Mouse (Mus musculus): ENCODE measurements at regions not wholly inside any gene's neighbourhood (a gene's known extent, or its start where the extent isn't known, plus 50 kb on each side); places are given as distances from the start of the nearest gene placed in this dataset.

DNA sequence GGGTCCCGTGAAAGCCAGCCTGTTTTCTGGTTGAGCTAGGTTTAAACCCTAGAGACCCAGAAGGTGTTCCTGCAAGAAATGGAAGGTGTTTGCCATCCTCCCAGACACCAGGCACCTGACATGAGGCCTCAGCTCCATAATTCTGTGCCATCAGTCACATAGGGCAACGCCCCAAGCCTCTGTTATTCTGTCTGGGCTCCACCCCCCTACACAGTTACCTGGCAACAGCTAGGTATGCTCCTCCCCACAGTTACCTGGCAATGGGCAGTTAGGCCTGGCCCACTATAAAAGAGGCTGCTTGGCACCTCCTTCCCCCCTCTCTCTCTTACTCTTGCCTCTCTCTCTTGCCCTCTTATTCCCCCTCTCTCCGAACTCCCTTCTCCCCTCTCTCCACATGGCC is 75.5 kb upstream of the Lclat1 start:
- no peak for TF ChIP-seq POLR2A (IDR thresholded peaks at IDR 0.05; ENCODE audit: borderline replicate concordance, extremely low read depth, insufficient read depth, insufficient read length)
- 60% methylated on average over 3 of the region's 3 CpGs for WGBS
- Histone ChIP-seq H3K4me3 (replicated peaks; ENCODE audit: low read length) (no peak overlapping the region), H3K9ac (ENCODE audit: low read depth, low read length, severe bottlenecking) (no peak overlapping the region), H3K27me3 (ENCODE audit: control insufficient read depth, insufficient read depth, low read length) (no peaks in the 10 kb centered on the region), H3K27ac (replicated peaks; ENCODE audit: low read depth, low read length) (no peak overlapping the region), H3K4me2 (replicated peaks; ENCODE audit: low read depth, low read length, severe bottlenecking) (no peak overlapping the region), H3K9me3 (ENCODE audit: control insufficient read depth, low read length) (no peaks in the 10 kb centered on the region), H3K4me1 (ENCODE audit: control insufficient read depth, insufficient read depth, low read length) (peaks cover 24% of the 10 kb centered on the region), H3K36me3 (ENCODE audit: control insufficient read depth, insufficient read depth, low read length) (no peaks in the 10 kb centered on the region)
- ATAC-seq (ENCODE audit: low FRiP score, low read depth) (no peak), DNase-seq (ENCODE audit: low spot score) (no peak)

DNA sequence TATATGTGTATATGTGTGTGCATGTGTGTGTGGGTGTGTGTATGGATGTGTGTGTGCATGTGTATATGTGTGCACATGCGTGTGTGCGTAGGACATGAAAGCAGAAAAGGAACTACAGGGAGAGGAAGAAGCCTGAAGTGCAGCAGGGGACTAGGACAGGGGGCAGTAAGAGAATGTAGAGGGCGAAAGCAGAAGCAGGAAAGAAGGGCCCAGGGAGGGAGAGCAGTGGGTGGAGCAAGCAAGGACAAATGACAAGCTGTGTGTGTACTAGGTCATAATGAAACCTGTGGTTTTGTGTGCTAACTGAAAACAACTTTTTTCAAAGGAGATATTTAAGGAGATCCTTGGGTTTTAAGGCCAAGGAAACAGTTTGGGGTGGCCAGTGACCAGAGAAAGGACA is 73.4 kb upstream of the Lclat1 start:
- Histone ChIP-seq H3K36me3 (ENCODE audit: control insufficient read depth, insufficient read depth, low read length) (no peaks in the 10 kb centered on the region), H3K4me3 (replicated peaks; ENCODE audit: low read length) (no peak overlapping the region), H3K27ac (replicated peaks; ENCODE audit: low read depth, low read length) (0 out of 2 replicates have a peak overlapping the region, but pooled peaks have one; percentile 26), H3K9me3 (ENCODE audit: control insufficient read depth, low read length) (no peaks in the 10 kb centered on the region), H3K27me3 (ENCODE audit: control insufficient read depth, insufficient read depth, low read length) (no peaks in the 10 kb centered on the region), H3K9ac (ENCODE audit: low read depth, low read length, severe bottlenecking) (no peak overlapping the region), H3K4me1 (ENCODE audit: control insufficient read depth, insufficient read depth, low read length) (peaks cover 24% of the 10 kb centered on the region), H3K4me2 (replicated peaks; ENCODE audit: low read depth, low read length, severe bottlenecking) (no peak overlapping the region)
- no peak for DNase-seq (ENCODE audit: low spot score)
- 79% methylated on average over 3 of the region's 3 CpGs for WGBS
- TF ChIP-seq POLR2A (IDR thresholded peaks at IDR 0.05; ENCODE audit: borderline replicate concordance, extremely low read depth, insufficient read depth, insufficient read length) = no peak
- ATAC-seq (ENCODE audit: low FRiP score, low read depth) = no peak

- Histone ChIP-seq H3K27me3 (ENCODE audit: control insufficient read depth, insufficient read depth, low read length) (no peaks in the 10 kb centered on the region), H3K9ac (ENCODE audit: low read depth, low read length, severe bottlenecking) (no peak overlapping the region), H3K27ac (replicated peaks; ENCODE audit: low read depth, low read length) (0 out of 2 replicates have a peak overlapping the region, but pooled peaks have one; percentile 26), H3K9me3 (ENCODE audit: control insufficient read depth, low read length) (no peaks in the 10 kb centered on the region), H3K4me3 (replicated peaks; ENCODE audit: low read length) (no peak overlapping the region), H3K36me3 (ENCODE audit: control insufficient read depth, insufficient read depth, low read length) (no peaks in the 10 kb centered on the region), H3K4me1 (ENCODE audit: control insufficient read depth, insufficient read depth, low read length) (peaks cover 24% of the 10 kb centered on the region), H3K4me2 (replicated peaks; ENCODE audit: low read depth, low read length, severe bottlenecking) (no peak overlapping the region)
- 10% methylated on average over 8 of the region's 8 CpGs for WGBS
- TF ChIP-seq POLR2A (IDR thresholded peaks at IDR 0.05; ENCODE audit: borderline replicate concordance, extremely low read depth, insufficient read depth, insufficient read length) = no peak
- ATAC-seq (ENCODE audit: low FRiP score, low read depth) (no peak; the same call in 1 of the 2 replicates), DNase-seq (ENCODE audit: low spot score) (no peak)
Measured at GRCm38 (mm10) chr17:73034981-73035481, 72.8 kb upstream of the Lclat1 start.

DNA sequence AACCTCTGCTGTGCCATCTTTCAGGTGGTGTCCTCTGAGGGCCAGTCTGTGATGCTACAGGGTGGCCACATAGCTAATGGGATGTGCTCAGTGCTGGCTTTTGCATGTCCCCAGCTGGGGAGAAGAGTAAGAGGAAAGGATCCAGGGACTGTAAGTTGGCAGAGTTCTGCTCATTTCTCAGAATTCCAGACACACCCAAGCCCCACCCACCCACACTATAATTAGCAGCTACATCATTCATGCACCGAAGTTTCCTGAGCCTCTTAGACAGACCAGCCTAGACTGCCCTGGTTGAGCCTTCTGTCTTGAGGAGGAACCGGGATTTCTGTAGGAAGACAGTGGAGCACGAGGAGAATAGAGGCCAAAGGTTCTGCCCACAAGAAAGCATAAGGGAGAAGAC is 70.9 kb upstream of the Lclat1 start:
- no peak for TF ChIP-seq POLR2A (IDR thresholded peaks at IDR 0.05; ENCODE audit: borderline replicate concordance, extremely low read depth, insufficient read depth, insufficient read length)
- no peak for ATAC-seq (ENCODE audit: low FRiP score, low read depth)
- H3K36me3 ChIP-seq (ENCODE audit: control insufficient read depth, insufficient read depth, low read length) = no peaks in the 10 kb centered on the region
- H3K4me3 ChIP-seq (replicated peaks; ENCODE audit: low read length) = no peak overlapping the region
- peaks cover 24% of the 10 kb centered on the region for H3K4me1 ChIP-seq (ENCODE audit: control insufficient read depth, insufficient read depth, low read length)
- no peak overlapping the region for H3K4me2 ChIP-seq (replicated peaks; ENCODE audit: low read depth, low read length, severe bottlenecking)
- H3K9me3 ChIP-seq (ENCODE audit: control insufficient read depth, low read length) = no peaks in the 10 kb centered on the region
- no peak for DNase-seq (ENCODE audit: low spot score)
- no peaks in the 10 kb centered on the region for H3K27me3 ChIP-seq (ENCODE audit: control insufficient read depth, insufficient read depth, low read length)
- no peak overlapping the region for H3K9ac ChIP-seq (ENCODE audit: low read depth, low read length, severe bottlenecking)
- H3K27ac ChIP-seq (replicated peaks; ENCODE audit: low read depth, low read length) = 0 out of 2 replicates have a peak overlapping the region, but pooled peaks have one; percentile 6
- WGBS = 57% methylated on average over 3 of the region's 3 CpGs

DNA sequence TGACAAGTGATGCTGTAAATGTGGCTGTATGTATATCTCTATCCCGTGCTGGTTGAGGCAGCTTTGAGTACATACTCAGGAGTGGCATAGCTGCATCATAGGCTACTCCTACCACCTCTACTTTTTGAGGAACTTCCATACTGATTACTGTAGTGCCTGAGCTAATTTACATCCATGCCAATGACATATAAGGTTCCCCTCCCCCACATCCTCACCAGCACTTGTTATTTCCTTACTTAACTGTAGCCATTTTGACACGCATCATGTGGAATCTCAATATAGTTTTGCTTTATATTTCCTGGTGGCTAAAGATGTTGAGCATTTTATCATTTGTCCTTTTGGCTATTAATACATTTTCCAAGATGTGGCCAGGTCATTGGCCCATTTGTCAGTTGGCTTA is 69.2 kb upstream of the Lclat1 start:
- TF ChIP-seq POLR2A (IDR thresholded peaks at IDR 0.05; ENCODE audit: borderline replicate concordance, extremely low read depth, insufficient read depth, insufficient read length) = no peak
- WGBS = 88% methylated on average over 2 of the region's 2 CpGs
- H3K4me2 ChIP-seq (replicated peaks; ENCODE audit: low read depth, low read length, severe bottlenecking) = no peak overlapping the region

More for the DNA sequence above, 69.2 kb upstream of the Lclat1 start:
- Histone ChIP-seq H3K9me3 (ENCODE audit: control insufficient read depth, low read length) (no peaks in the 10 kb centered on the region), H3K27me3 (ENCODE audit: control insufficient read depth, insufficient read depth, low read length) (no peaks in the 10 kb centered on the region), H3K27ac (replicated peaks; ENCODE audit: low read depth, low read length) (no peak overlapping the region), H3K4me1 (ENCODE audit: control insufficient read depth, insufficient read depth, low read length) (peaks cover 22% of the 10 kb centered on the region), H3K4me3 (replicated peaks; ENCODE audit: low read length) (no peak overlapping the region), H3K9ac (ENCODE audit: low read depth, low read length, severe bottlenecking) (no peak overlapping the region), H3K36me3 (ENCODE audit: control insufficient read depth, insufficient read depth, low read length) (no peaks in the 10 kb centered on the region)
- ATAC-seq (ENCODE audit: low FRiP score, low read depth) (no peak), DNase-seq (ENCODE audit: low spot score) (no peak)

Measured in limb, embryonic 14.5 days (tissue).